Mouse (Mus musculus) cerebellum, adult 8-10 months (tissue): Measurements from ENCODE around the gene 1700021F07Rik.

ENCODE experiments used
- DNase-seq: peaks from one replicate; pipeline ENCODE4 v3.0.0; 2022

The 1700021F07Rik gene

GRCm38 (mm10) chr2:173564179-173564578, 41.8 kb downstream of the 1700021F07Rik start:
- no peak for DNase-seq
